Mouse (Mus musculus) G1E (cell line): ENCODE results near the gene Thada. TPM values are rescaled to one million over a fixed set of nuclear protein-coding genes. Genes with fewer than 3 reads are reported as not detected.

ENCODE experiments used
- ATAC-seq: 2 replicates; pipeline ENCODE4 v1.8.0; 2016; ENCODE audit warnings: mild to moderate bottlenecking; ENCODE audit not compliant: insufficient number of reproducible peaks, poor library complexity, low FRiP score, severe bottlenecking; ENCODE audit errors: extremely low read depth
- DNase-seq: peaks from one replicate; pipeline ENCODE4 v3.0.0; 2012; ENCODE audit warnings: low spot score
- H3K27me3 ChIP-seq: 2 replicates; pipeline ENCODE4 v1.6.1; 2012; ENCODE audit warnings: mild to moderate bottlenecking, low read length, inconsistent platforms; ENCODE audit not compliant: insufficient read depth
- H3K36me3 ChIP-seq: replicated peaks from 2 replicates; pipeline ENCODE3; 2012; ENCODE audit warnings: mild to moderate bottlenecking, inconsistent platforms
- H3K4me1 ChIP-seq: 2 replicates; pipeline ENCODE4 v1.6.1; 2012; ENCODE audit warnings: low read depth, low read length, inconsistent platforms, mixed read lengths; ENCODE audit not compliant: insufficient read depth
- H3K4me3 ChIP-seq: 2 replicates; pipeline ENCODE4 v1.5.1; 2012; ENCODE audit warnings: low read depth, mild to moderate bottlenecking, inconsistent platforms, low read length, moderate library complexity, mixed read lengths
- H3K9me3 ChIP-seq: replicated peaks from 2 replicates; pipeline ENCODE4 v1.6.1; 2012; ENCODE audit warnings: inconsistent platforms
- CTCF ChIP-seq: IDR thresholded peaks from 2 replicates; pipeline ENCODE4 v1.5.1; 2012; ENCODE audit warnings: low read depth, low read length, inconsistent platforms, mixed read lengths
- GATA1 ChIP-seq: IDR thresholded peaks from 2 replicates; pipeline ENCODE4 v1.6.1; 2012; ENCODE audit warnings: borderline replicate concordance, low read length, inconsistent platforms, mixed read lengths
- GATA2 ChIP-seq: IDR thresholded peaks from 2 replicates; pipeline ENCODE4 v1.6.1; 2012; ENCODE audit warnings: low read depth, low read length, inconsistent platforms, borderline replicate concordance
- POLR2AphosphoS5 ChIP-seq: IDR thresholded peaks from 2 replicates; pipeline ENCODE4 v1.6.1; 2012; ENCODE audit warnings: low read depth, low read length, inconsistent platforms; ENCODE audit not compliant: insufficient replicate concordance
- TAL1 ChIP-seq: conservative IDR thresholded peaks from 2 replicates; pipeline ENCODE4 v1.6.1; 2012; ENCODE audit warnings: low read depth, low read length, inconsistent platforms, mixed read lengths
- polyA plus RNA-seq: library from polyadenylated mRNA; stranded (reverse); fragments of >175 nt; gene quantifications from 2 replicates; pipeline ENCODE4 v1.2.3, GENCODE M21; 2012
- total RNA-seq, 2 experiments: library from RNA; stranded (forward) in 1 of 2; stranded (reverse) in 1 of 2; fragments of 200-1000 nt in 1 of 2; fragments of >200 nt in 1 of 2; fragmentation: Nextera tagmentation in 1 of 2; gene quantifications; 2 replicates each; pipeline ENCODE4 v1.2.3; 2014 to 2017

The Thada gene
- total and polyA plus RNA-seq, 3 experiments = 2.8 to 55.2 (median 28.1) TPM

DNA sequence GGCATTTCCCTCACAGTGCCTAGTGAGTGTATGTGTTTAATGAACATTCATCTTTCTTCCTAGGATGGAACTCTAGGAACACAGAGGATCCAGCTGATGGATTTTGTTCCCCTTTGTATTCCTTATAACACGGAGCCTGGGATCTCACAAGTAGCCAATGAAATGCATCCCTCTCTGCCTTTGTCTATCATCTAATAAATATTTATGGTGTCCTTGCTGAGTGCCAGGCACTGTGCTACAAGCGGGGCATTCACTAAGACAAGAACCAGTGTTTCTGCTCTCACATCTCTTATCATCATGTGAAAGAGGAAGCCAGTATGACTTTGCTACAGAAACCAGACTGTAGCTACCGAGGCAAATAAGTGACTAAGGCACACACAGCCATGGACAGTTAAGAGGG lies 42.7 kb upstream of the Thada start:
- DNase-seq = no peak

DNA sequence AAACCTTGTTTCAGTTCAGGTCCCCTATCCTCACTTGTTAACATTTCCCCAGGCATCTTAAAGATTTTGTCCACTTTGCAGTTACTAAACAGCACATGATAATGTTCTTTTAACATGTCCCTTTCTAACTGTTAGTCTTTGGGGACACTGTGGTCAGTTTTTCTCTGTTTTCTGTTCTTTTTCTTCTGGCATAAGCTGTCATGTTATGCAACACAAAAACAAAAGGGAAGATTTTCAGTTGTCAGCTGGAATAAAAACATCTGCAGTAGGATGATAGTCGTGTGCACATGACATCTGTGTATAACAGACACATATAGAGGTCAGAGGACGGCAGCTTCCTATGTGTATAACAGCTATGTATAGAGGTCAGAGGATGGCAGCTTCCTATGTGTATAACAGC lies 39.9 kb upstream of the Thada start:
- Histone ChIP-seq H3K4me3 (no peak overlapping the region), H3K27me3 (peaks cover 15% of the 10 kb centered on the region; the same call in 1 of the 2 replicates), H3K36me3 (no peaks in the 10 kb centered on the region), H3K4me1 (no peaks in the 10 kb centered on the region), H3K9me3 (no peaks in the 10 kb centered on the region)
- TF ChIP-seq POLR2AphosphoS5 = no peak
- no peak for TF ChIP-seq CTCF
- TF ChIP-seq GATA2 = no peak
- TF ChIP-seq TAL1 = no peak
- TF ChIP-seq GATA1 = no peak
- DNase-seq = no peak
- no peak for ATAC-seq

More for the DNA sequence above, 42.7 kb upstream of the Thada start:
- H3K27me3 ChIP-seq = peaks cover 31% of the 10 kb centered on the region
- ATAC-seq = no peak
- H3K4me1 ChIP-seq = no peaks in the 10 kb centered on the region
- H3K36me3 ChIP-seq = no peaks in the 10 kb centered on the region
- no peak for TF ChIP-seq GATA1
- TF ChIP-seq POLR2AphosphoS5 = no peak
- TF ChIP-seq GATA2 = no peak
- TF ChIP-seq CTCF = no peak
- TF ChIP-seq TAL1 = no peak
- no peak overlapping the region for H3K4me3 ChIP-seq
- no peaks in the 10 kb centered on the region for H3K9me3 ChIP-seq

DNA sequence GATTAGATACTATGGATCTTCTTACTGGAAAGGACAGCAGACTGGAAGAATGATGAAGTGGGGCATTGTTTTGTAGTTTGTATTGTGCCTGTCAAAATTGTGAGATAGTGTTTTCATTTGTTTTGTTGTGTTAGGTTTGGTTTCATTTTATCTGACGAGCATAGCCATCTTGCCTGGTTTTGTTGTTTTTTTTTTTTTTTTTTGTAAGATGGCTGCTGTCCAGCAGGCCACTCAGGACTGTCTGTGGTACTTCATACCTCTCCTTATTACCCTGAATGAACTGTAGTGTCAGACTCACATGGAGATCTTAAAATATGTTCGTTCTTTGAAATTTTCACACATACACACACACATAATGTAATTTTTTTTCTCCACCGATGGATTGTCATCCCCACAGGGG lies 36.3 kb upstream of the Thada start:
- H3K4me3 ChIP-seq = no peak overlapping the region
- H3K27me3 ChIP-seq = peaks cover 12% of the 10 kb centered on the region; the same call in 1 of the 2 replicates
- TF ChIP-seq POLR2AphosphoS5 (no peak), GATA2 (no peak), GATA1 (no peak), TAL1 (no peak), CTCF (no peak)

DNA sequence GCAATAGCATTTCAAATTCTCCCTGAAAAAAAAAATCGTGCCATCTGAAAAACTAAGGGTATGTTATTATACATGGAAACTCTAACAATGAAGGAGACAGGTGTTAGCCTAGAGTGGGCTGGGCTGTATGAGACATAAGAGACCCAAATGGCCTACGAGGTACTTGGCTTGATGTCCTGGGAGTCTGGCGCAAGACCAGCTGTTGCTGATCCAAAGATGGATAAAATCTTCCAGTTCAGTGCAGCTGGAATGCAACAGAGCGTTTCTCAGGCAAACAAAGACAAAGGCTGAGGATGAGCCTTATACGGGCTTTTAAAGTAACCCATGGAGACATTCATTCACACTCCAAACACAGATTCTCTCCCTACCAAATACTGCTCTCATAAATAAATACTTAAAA lies 32.6 kb upstream of the Thada start:
- peaks cover 7% of the 10 kb centered on the region; the same call in 1 of the 2 replicates for H3K27me3 ChIP-seq
- no peaks in the 10 kb centered on the region for H3K9me3 ChIP-seq
- H3K4me3 ChIP-seq = no peak overlapping the region
- ATAC-seq (no peak), DNase-seq (no peak)
- H3K4me1 ChIP-seq = no peaks in the 10 kb centered on the region
- H3K36me3 ChIP-seq = no peaks in the 10 kb centered on the region
- no peak for TF ChIP-seq GATA2
- TF ChIP-seq TAL1 = no peak
- TF ChIP-seq POLR2AphosphoS5 = no peak
- no peak for TF ChIP-seq GATA1
- TF ChIP-seq CTCF = no peak

More for the DNA sequence above, 36.3 kb upstream of the Thada start:
- Histone ChIP-seq H3K36me3 (no peaks in the 10 kb centered on the region), H3K4me1 (no peaks in the 10 kb centered on the region), H3K9me3 (no peaks in the 10 kb centered on the region)
- ATAC-seq (no peak), DNase-seq (no peak)

DNA sequence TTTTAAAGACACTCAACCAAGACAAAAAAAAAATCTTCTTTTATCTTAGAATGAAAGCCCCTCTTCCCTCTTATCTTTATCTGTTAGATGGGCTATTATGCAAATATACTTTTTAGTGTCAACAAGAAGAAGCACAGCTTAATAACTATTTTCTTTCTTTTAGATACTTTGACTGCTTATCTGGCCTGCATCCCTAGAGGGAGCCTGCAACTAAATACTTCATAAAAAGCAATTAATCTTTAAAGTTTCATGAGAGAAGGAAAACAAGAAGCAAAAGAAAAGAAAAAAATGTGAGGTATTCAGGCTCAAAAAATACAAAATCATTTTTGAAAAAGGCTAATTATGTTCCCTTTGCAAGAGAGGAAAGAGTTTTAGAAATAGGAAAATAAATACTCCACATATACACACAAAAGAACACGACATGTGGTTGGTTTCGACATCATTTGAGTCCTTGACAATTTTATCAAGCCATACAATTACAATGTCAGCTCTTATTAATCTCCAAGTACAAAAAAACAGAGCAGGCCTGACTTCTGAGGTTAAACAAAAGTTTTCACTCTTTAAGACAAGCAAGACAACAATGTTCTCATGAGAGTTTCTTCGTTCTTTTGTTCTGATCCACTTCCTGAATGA lies 32.1 kb upstream of the Thada start:
- Histone ChIP-seq H3K4me1 (no peaks in the 10 kb centered on the region), H3K27me3 (peaks cover 7% of the 10 kb centered on the region; the same call in 1 of the 2 replicates), H3K4me3 (no peak overlapping the region), H3K9me3 (no peaks in the 10 kb centered on the region), H3K36me3 (no peaks in the 10 kb centered on the region)
- ATAC-seq (no peak), DNase-seq (no peak)
- TF ChIP-seq TAL1 (no peak), GATA1 (no peak), CTCF (no peak), GATA2 (no peak), POLR2AphosphoS5 (no peak)

DNA sequence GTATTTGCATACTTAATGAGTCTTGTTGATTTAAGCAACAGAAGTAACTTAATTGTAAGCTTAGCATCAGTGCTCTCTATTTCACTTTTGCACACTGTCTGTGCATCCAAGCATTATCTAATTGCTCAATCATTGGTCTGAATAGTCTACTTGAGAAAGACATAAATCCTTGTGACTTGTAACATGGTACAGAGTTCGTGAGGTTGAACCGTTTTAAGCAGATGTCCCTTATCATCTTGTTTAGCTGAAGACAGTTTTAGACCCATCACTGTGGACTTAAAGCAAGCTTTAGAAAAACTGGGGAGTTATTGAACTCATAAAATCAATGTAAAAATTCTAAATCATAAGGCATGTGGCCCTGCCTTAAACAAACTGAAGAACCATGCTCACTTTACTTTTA lies 31.6 kb upstream of the Thada start:
- no peak for DNase-seq
- ATAC-seq = no peak
- TF ChIP-seq POLR2AphosphoS5 (no peak), TAL1 (no peak), CTCF (no peak), GATA1 (no peak), GATA2 (no peak)
- peaks cover 10% of the 10 kb centered on the region for H3K27me3 ChIP-seq
- H3K4me3 ChIP-seq = no peak overlapping the region
- H3K36me3 ChIP-seq = no peaks in the 10 kb centered on the region
- no peaks in the 10 kb centered on the region for H3K9me3 ChIP-seq
- no peaks in the 10 kb centered on the region for H3K4me1 ChIP-seq
